Mouse (Mus musculus): ENCODE data around the gene AW011738.

The AW011738 gene

GRCm38 (mm10) chr4:156203001-156203412 lies at the start of gene AW011738:
TSS of gene AW011738 (plus strand) at chr4:156203304.
- DNase-seq (ENCODE audit: low spot score), result peak; percentile 70

DNA sequence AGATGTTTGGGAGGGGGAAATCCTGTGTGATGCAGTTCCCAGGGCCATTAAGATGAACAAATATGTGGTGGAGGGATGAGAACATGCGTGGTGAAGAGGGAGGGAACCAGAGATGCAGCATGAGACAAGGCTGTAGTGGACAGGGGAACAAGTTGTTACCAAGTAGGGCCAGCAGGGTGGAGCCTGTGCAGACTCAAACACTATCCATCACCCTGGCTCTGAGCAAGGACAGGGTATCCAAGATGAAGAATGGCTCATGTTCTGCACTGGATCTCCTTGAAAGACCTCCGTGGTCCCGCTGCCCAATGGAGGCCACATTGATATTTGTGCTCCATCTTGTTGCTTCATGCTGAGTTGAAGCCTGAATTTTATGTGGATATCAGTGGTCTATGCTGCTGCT lies 48.3 kb upstream of the AW011738 start:
- no peak for DNase-seq (ENCODE audit: low spot score)

- no peak for DNase-seq (ENCODE audit: low spot score)
Observed at GRCm38 (mm10) chr4:156166477-156166876, 36.6 kb upstream of the AW011738 start.

DNA sequence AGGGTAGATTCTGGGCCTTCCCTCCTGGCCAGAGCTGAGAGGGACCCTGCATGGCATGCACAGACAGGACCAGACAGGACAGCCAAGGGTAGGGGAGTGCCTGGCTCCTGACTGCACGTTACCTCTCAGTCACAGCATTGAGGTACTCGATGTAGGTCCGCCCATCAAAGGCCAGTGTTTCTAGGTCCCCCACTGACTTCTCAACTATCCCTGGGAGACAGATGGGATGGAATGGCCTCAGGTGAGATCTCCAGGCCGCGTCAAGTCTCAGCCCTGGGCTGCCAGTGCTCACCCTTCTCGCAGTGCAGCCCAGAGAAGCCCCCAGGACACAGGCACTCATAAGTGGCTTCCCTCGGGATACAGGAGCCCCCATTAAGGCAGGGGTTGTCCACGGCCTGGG lies 34.5 kb upstream of the AW011738 start:
- DNase-seq (ENCODE audit: low spot score), result no peak

DNA sequence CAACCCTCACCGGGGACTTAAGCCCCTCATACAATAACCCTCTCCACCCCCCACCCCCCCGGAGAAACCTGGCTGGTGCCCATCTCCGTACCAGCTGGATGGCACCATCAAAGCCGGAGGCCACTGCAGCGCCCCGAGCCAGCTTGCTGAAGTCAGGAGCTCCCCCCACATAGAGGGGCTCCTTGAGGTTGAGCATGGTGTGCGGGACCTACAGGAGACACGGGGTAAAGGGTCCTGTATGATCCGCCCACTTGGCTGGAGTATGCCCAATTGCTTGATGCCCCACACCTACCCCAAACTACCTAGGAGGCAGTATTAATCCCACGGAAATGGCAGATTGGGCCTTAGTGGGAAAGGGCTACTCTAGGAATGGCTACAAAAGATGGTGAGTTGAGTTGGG lies 34.0 kb upstream of the AW011738 start:
- no peak for DNase-seq (ENCODE audit: low spot score)

DNA sequence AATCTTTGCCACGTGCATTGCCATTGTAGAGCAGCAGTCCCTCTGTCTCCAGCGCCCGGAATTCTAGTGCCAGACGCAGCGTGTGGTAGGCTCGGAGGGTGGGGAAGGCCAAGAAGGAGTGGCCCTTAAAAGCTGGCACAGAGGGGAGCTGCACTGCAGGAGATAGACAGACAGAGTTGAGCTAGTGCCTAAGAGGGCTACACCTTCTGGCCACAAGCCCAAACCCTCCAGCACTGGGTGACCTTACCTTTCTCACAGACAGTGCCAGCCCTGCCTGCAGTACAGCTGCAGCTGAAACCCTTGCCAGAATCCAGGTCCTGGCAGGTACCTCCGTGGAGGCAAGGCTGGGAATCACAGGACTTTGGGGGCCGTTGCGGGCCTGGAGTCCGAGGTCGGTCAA lies 31.3 kb upstream of the AW011738 start:
- DNase-seq (ENCODE audit: low spot score), result no peak

DNA sequence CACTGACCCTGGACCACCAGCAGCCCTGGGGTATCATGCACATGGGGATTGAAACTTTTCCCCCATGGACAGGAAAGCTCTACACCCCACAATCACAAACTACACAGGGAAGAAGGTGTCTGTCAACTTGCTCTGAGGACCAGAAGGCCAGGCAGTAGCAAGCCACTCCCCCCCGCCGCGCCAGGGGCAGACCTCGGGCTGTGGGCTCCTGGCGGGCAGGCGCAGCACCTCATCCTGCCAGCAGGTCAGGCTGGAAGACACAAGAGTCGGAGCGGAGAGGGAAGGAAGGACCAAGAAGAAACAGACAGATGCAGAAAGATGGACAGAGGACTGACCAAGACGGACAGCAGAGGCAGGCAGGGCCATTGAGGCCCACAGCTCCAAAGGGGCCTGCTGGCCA lies 25.5 kb upstream of the AW011738 start:
- DNase-seq (ENCODE audit: low spot score), result no peak

- DNase-seq (ENCODE audit: low spot score), result no peak
Observed at GRCm38 (mm10) chr4:156183747-156184146, 19.4 kb upstream of the AW011738 start.

- no peak for DNase-seq (ENCODE audit: low spot score)
Observed at GRCm38 (mm10) chr4:156184291-156184954, 18.7 kb upstream of the AW011738 start.

DNA sequence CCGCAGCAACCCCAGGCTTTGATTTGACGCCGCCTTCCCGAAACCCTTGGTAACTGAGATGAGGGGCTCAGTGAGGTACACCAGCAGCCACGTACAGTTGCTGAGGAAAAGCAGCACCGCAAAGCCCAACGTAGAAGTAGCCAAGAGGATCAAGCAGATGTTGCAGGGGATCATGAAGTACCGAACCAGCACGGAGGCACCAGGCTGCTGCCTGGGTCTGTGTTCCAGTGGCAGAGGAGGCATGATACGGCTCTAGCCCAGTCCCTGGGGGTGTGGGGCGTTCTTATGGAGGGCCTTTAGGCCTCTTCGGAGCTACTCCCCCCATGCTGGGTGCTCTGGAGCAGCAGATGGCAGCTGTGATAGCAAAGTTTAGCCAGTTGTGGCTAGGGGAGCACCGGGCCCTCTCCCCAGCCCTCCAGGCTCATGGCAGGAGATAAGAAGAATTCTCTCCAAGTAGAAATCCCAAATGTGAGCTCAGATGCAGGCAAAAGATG lies 17.6 kb upstream of the AW011738 start:
- DNase-seq (ENCODE audit: low spot score), result no peak

GRCm38 (mm10) chr4:156185950-156186850 lies 16.9 kb upstream of the AW011738 start:
- DNase-seq (ENCODE audit: low spot score), result no peak

DNA sequence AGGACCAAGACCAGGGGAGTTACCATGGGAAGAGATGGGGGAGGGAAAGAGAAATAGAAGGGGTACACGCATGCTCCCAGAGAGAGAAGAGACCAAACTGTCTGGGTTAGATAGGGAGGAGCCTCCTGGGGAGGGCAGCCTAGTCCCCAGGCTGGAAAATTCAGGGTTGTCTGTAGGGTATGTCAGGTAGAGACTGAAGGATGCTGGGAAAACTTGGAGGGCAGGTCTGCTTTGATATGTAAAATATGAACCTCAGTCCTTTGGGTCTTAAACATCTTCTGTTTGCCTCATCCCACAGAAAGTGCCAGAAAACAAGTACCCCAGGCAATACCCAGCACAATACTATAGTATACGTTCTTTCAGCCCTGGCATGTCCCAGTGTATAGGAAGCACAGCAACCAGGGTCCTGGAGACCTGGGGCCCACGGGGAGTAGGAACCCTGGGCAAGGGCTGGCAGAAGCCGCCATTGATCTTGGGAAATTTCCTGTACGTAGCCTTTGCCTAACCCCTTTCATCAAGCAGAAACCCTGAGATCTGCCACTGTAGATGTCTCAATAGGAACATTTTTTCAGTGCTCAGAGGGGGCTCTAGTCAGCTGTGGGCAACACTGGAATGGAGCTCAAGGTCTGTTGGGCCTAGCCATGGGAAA lies 14.8 kb upstream of the AW011738 start:
- DNase-seq (ENCODE audit: low spot score), result no peak

DNA sequence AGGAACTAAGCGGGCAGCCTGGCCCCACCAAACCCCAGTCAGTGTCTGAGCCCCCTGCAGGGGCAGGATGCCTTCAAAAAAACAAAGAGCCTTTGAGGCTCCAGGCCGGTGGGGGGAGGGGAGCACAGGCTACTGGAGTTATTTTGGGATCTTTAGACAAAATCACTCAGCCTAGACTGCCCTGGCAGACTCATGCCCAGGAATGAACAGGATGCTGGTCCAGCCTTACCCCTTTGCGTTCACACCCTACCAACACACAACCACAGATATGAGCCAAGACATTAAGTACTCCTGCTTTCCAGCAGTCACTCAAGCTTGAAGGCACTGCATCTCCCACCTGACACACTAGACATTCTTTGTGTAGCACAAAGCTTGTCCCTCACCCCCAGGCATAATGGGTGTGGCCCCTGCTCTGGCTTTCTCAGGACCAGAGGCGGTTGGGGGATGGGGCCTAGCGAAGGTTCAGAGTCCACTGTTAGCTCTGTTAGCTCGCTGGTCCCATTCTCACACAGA lies 14.2 kb upstream of the AW011738 start:
- no peak for DNase-seq (ENCODE audit: low spot score)

GRCm38 (mm10) chr4:156192421-156193199 lies 10.5 kb upstream of the AW011738 start:
- DNase-seq (ENCODE audit: low spot score), result peak; percentile 80

GRCm38 (mm10) chr4:156193200-156193590 lies 9.9 kb upstream of the AW011738 start:
- DNase-seq (ENCODE audit: low spot score), result peak; percentile 60

DNA sequence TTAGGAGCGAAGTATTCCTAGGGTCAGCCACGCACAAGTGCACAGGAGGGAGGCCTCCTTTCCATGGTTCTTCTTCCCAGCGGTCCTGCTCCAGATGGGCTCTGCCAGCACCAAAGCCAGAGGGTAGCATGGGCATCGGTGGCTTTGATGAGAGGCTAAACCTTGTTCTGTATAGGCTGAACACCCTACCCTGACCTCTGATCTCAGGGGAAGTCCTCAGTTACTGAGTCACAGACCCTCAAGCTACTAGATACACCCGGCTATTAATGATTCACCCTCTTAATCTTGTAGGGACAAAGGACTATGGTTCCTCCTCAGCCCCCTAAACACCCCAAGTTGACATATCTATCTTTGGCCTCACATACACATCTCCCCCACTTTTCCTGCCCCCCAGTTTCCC lies 9.2 kb upstream of the AW011738 start:
- no peak for DNase-seq (ENCODE audit: low spot score)

DNA sequence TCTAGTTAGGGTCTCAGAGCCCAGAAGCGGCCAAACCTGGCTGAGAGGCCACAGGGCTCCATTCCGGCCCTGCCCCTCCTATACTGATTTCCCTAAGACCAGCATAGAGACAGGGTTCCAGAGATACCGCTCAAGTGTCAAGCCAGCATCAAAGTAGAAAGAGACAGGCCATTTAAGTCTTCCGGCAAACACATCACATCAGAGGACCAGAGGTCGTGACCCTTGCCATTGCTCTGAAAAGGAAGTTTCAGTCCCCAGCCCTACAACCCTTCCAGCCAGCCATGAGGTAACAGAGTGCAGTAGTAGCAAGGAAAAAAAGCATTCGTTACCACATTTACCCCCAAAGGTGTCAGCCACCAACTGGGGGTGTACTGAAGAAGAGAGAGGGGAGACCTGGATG lies 8.8 kb upstream of the AW011738 start:
- no peak for DNase-seq (ENCODE audit: low spot score)

GRCm38 (mm10) chr4:156195927-156196870 lies 6.9 kb upstream of the AW011738 start:
- DNase-seq (ENCODE audit: low spot score), result peak; percentile 65

DNA sequence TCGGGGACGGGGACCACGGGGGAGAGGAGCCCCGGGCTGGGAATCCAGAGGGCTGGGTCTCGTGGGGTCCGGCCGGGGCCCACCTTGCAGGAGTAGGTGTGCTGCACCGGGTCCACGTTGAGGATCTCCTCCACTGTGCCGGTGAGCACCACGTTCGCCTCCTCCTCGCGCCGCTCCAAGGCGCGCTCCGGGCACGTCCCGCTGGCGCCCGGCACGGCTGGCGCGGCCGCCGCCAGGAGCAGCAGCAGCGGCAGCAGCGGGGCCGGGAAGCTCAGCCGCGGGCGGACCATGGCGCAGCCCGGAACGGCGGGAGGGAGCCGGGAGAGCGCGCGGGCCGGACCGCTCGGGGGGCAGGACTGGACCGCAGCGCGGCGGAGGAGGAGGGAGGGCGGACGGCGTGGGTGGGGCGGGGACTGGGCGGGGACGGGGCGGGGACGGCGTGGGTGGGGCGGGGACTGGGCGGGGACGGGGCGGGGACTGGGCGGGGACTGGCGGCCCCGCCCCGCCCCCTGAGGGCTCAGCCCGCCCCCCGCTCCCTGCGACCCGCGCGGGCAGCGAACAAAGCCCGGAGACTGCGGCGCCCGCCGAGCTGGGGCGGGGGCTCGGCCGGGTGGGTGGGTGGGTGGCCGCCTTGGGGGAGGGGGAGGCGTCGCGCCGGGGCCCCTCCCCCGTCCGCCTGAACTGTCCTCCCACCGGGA lies 5.8 kb upstream of the AW011738 start, which contains the start of gene Agrn:
Gene Agrn (minus strand): TSS at position 358 of the 698 bp plus-strand sequence.
- DNase-seq (ENCODE audit: low spot score), result peak; percentile 71

DNA sequence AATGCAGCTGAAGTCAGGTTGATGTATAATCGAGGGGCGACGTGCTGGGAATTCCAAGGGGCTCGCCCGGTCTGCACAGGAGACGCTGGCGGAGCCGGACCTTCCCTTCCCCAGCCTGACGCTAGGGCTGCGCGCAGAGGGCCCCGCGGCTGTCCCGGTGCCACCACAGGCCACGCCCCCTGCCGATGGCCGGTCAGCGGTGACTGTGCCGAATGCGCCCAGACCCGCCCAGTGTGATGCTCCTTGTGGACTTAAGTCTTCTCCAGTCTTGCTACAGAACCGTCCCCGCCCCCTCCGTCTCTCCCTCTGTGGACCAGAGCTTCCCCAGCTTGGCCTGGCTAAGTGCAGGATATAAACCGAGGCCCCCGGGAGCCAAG lies 5.3 kb upstream of the AW011738 start:
- DNase-seq (ENCODE audit: low spot score), result peak; percentile 94

Data from urinary bladder, postnatal 14 days (tissue).